Mouse (Mus musculus) liver, embryonic 15.5 days (tissue): Measurements from ENCODE around the gene Fyn. TPM values are rescaled to one million over a fixed set of nuclear protein-coding genes. Genes with fewer than 3 reads are reported as not detected.

Source experiments
- ATAC-seq: fragments of 200-750 bp; cut with Nextera tagmentation; 2 replicates; pipeline ENCODE4 v1.8.0; 2017; ENCODE audit warnings: moderate number of reproducible peaks, mild to moderate bottlenecking, moderate library complexity; ENCODE audit not compliant: insufficient read depth
- H3K27ac ChIP-seq: fragments of 300-500 bp; sonication (generic); replicated peaks from 2 replicates; pipeline ENCODE4 v1.5.1; 2015; ENCODE audit warnings: mild to moderate bottlenecking, inconsistent platforms
- H3K27me3 ChIP-seq: fragments of 300-500 bp; sonication (generic); 2 replicates; pipeline ENCODE4 v1.6.1; 2015; ENCODE audit warnings: mild to moderate bottlenecking, inconsistent platforms
- H3K36me3 ChIP-seq: fragments of 300-500 bp; sonication (generic); replicated peaks from 2 replicates; pipeline ENCODE4 v1.6.1; 2015; ENCODE audit warnings: moderate library complexity, mild to moderate bottlenecking, inconsistent platforms
- H3K4me1 ChIP-seq: fragments of 300-500 bp; sonication (generic); replicated peaks from 2 replicates; pipeline ENCODE4 v1.6.1; 2015; ENCODE audit warnings: inconsistent platforms
- H3K4me2 ChIP-seq: fragments of 300-500 bp; sonication (generic); 2 replicates; pipeline ENCODE4 v1.6.1; 2015; ENCODE audit warnings: moderate library complexity, mild to moderate bottlenecking, inconsistent platforms
- H3K4me3 ChIP-seq: fragments of 300-500 bp; sonication (generic); replicated peaks from 2 replicates; pipeline ENCODE4 v1.5.1; 2015; ENCODE audit warnings: mild to moderate bottlenecking, inconsistent platforms
- H3K9ac ChIP-seq: fragments of 300-500 bp; sonication (generic); 2 replicates; pipeline ENCODE4 v1.6.1; 2015; ENCODE audit warnings: moderate library complexity, mild to moderate bottlenecking, inconsistent platforms
- H3K9me3 ChIP-seq: fragments of 300-500 bp; sonication (generic); replicated peaks from 2 replicates; pipeline ENCODE4 v1.6.1; 2016; ENCODE audit warnings: inconsistent platforms
- WGBS: fragments of 180-500 bp; shearing (Covaris S2); methylation state at CpG from one replicate; pipeline ENCODE4 v1.1.7; 2015; ENCODE audit warnings: mixed read lengths; ENCODE audit not compliant: insufficient replicate concordance; 5-methylcytosine and 5-hydroxymethylcytosine counted together
- polyA plus RNA-seq: library from polyadenylated mRNA; unstranded; fragments of >200 nt; fragmentation: Nextera tagmentation; extraction: Ambion mirVana; gene quantifications from 2 replicates; pipeline ENCODE4 v1.2.1, GENCODE M21; 2015

Gene Fyn
- polyA plus RNA-seq, 1 experiment from 2014 or later, result 6.1 TPM

DNA sequence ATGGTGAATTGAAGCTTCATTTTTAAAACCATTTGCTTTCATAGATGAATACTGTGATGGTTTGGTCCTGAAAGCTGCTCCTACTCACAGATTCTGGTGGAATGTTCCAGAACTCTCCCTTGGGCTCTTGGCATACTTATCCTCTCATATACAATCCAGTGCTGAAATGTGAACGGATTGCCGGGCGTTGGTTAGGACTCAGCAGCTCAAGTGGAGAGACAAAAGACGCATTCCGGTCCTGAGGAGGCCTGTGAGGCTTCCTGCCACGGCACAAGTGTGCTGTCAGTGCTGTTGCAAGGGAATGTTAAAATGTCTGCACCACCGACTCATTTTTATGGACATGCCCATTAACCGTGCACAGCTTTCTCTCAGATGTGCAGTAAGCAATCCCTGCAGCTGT is 155.7 kb downstream of the Fyn start:
- no peak overlapping the region for H3K9ac ChIP-seq
- H3K4me2 ChIP-seq, result no peak overlapping the region
- WGBS, result 82% methylated on average over 8 of the region's 8 CpGs
- 0 out of 2 replicates have a peak, but pooled peaks cover 7% of the 10 kb centered on the region for H3K36me3 ChIP-seq
- no peak overlapping the region for H3K4me3 ChIP-seq
- H3K9me3 ChIP-seq, result no peaks in the 10 kb centered on the region
- no peak for ATAC-seq
- no peaks in the 10 kb centered on the region for H3K4me1 ChIP-seq
- no peak overlapping the region for H3K27ac ChIP-seq
- no peaks in the 10 kb centered on the region for H3K27me3 ChIP-seq

DNA sequence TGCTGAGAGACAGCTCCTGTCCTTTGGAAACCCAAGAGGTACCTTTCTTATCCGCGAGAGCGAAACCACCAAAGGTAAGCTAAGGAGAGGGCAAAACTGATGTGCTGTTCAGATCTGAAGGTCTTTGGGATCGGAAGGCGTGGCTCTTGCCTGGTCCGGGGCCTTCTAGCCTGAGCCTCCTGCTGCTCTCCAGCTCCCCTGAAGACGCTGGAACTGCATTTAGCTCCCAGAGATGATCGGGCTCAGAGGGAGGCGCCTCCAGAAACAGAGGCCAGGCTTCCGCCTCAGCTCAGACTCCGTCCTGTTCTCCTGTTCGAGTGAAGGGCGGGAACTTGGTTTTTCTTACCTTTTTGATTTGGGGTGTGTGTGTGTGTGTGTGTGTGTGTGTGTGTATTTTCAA is 156.8 kb downstream of the Fyn start:
- ATAC-seq, result no peak
- 78% methylated on average over 13 of the region's 13 CpGs for WGBS
- H3K4me1 ChIP-seq, result no peaks in the 10 kb centered on the region
- H3K27me3 ChIP-seq, result no peaks in the 10 kb centered on the region
- no peak overlapping the region for H3K4me3 ChIP-seq
- no peak overlapping the region for H3K9ac ChIP-seq
- H3K27ac ChIP-seq, result no peak overlapping the region
- H3K36me3 ChIP-seq, result 0 out of 2 replicates have a peak, but pooled peaks cover 7% of the 10 kb centered on the region
- no peak overlapping the region for H3K4me2 ChIP-seq
- no peaks in the 10 kb centered on the region for H3K9me3 ChIP-seq

DNA sequence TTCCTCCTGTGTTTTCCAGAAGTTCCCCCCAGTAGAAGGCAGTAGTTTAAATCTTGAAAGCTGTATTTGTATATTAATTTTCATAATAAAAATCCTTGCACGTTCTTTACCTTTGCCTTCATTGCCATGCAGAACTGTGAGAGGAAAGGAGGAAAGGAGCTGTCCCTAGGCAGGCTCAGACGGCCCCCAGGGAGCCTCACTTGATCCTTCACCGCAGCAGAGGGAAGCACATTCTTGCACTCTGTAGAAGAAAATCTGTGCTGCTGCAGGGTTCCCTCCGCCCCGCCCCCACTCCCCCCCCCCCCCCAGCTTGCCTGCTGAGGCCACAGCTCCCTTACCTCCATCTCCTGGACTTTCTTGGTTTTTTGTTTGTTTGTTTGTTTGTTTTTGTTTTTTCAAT is 158.5 kb downstream of the Fyn start:
- Histone ChIP-seq H3K36me3 (0 out of 2 replicates have a peak, but pooled peaks cover 7% of the 10 kb centered on the region), H3K4me3 (no peak overlapping the region), H3K4me2 (no peak overlapping the region), H3K9ac (no peak overlapping the region), H3K9me3 (no peaks in the 10 kb centered on the region), H3K4me1 (no peaks in the 10 kb centered on the region), H3K27ac (no peak overlapping the region), H3K27me3 (no peaks in the 10 kb centered on the region)
- WGBS, result 82% methylated on average over 5 of the region's 5 CpGs
- ATAC-seq, result no peak

DNA sequence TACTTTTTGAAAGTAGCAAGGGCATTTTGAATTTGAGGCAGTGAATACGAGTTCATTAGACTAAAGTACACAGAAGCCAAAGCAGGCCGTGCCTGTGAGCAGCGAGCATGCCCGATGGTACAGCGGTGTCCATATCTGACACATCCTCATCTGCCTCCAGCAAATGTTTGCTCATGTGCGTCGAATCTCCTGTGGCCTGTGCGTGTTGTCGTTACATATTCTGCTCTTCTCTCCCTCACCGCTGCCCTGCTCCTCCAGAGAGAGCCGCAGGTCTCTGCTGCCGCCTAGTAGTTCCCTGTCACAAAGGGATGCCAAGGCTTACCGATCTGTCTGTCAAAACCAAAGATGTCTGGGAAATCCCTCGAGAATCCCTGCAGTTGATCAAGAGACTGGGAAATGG is 160.5 kb downstream of the Fyn start:
- Histone ChIP-seq H3K4me3 (no peak overlapping the region), H3K9me3 (no peaks in the 10 kb centered on the region), H3K9ac (no peak overlapping the region), H3K27ac (no peak overlapping the region), H3K4me1 (no peaks in the 10 kb centered on the region), H3K27me3 (no peaks in the 10 kb centered on the region), H3K4me2 (no peak overlapping the region), H3K36me3 (peaks cover 10% of the 10 kb centered on the region; the same call in 1 of the 2 replicates)
- ATAC-seq, result no peak
- WGBS, result 84% methylated on average over 14 of the region's 14 CpGs

DNA sequence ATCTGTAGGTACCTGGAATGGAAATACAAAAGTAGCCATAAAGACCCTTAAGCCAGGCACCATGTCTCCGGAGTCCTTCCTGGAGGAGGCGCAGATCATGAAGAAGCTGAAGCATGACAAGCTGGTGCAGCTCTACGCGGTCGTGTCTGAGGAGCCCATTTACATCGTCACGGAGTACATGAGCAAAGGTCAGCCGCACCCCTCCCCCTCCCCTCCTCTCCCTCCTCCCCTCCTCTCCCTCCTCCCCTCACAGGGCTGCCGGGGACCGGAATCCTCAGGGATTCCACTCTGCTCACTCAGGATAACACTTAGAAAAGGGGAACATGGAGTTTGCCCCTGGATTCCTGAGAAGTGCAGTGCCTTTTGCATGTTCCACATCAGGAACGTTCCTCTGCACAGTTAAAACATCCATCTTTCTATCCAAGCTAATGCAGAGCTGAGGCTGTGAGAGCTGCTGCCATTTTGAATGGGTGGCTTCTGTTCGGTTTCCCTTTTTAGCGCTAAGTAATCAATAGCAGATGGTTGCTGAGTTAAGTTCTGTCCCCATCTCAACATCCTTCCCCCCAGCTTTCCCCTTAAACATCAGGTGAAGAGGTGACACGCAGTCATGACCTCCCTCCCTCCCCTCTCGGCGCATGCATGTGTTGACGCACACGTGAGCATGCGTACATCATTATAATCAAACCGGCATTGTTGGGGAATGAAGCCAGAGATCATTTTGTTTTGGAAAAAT is 163.5 kb downstream of the Fyn start:
- Histone ChIP-seq H3K36me3 (peaks cover 3% of the 10 kb centered on the region; the same call in 1 of the 2 replicates), H3K9me3 (no peaks in the 10 kb centered on the region), H3K4me3 (no peak overlapping the region), H3K27ac (no peak overlapping the region), H3K9ac (no peak overlapping the region), H3K4me1 (no peaks in the 10 kb centered on the region), H3K27me3 (no peaks in the 10 kb centered on the region), H3K4me2 (no peak overlapping the region)
- 83% methylated on average over 20 of the region's 20 CpGs for WGBS
- no peak for ATAC-seq

DNA sequence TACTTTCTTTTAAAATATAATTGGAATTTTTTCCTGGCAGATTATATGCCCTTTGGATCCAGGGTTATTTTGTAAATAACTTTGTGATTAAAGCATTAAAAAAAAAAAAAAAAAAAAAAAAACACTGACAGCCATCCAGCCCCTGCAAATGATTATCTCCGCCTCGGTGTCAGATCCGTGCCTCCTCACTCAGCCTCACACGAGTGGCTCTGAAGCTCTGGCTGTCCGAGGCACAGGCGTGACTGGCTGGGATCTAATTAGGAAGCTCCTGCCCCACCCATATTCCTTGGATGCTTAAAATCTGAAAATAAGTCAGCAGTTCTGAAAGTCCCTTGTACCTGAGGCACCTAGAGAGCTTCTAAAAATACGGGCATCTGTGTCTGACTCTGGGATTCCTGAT is 164.2 kb downstream of the Fyn start:
- Histone ChIP-seq H3K27ac (no peak overlapping the region), H3K27me3 (no peaks in the 10 kb centered on the region), H3K4me2 (no peak overlapping the region), H3K36me3 (peaks cover 3% of the 10 kb centered on the region; the same call in 1 of the 2 replicates), H3K9ac (no peak overlapping the region), H3K4me1 (no peaks in the 10 kb centered on the region), H3K4me3 (no peak overlapping the region), H3K9me3 (no peaks in the 10 kb centered on the region)
- 75% methylated on average over 7 of the region's 7 CpGs for WGBS
- no peak for ATAC-seq

DNA sequence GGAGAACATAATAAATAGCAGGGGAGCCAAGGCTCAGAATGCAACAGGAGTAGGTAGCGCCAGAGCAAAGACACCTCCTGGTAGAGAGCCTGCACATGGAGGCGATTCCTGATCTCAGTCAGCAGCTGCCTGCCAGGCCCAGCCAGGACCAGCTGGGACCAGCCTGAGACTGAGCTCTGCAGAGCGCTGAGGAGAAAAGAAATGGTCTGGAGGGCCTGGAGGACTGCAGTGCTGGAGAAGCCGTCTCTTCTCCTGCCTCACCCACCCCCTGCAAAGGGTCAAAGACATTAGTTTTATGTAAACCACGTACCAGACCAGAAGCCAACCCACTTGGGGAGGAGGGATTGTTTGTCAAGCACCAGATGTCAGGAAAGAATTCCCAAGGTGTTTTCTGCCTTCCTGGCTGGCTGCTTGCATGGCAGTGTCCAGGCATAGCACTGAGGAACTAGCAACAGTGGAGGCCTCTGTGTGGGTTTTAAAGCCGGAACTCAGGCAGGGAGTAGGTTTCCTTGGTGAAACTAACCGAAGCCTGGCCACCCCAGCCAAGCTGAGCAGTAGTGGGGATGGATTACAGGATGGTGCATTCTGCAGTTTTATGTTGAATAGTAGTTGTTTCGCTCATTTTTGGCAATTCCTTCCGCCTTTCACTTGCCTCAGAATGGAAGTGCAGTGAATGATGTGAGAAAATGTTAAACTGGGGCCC is 165.8 kb downstream of the Fyn start:
- Histone ChIP-seq H3K27me3 (no peaks in the 10 kb centered on the region), H3K27ac (no peak overlapping the region), H3K9ac (no peak overlapping the region), H3K9me3 (no peaks in the 10 kb centered on the region), H3K36me3 (peaks cover 3% of the 10 kb centered on the region; the same call in 1 of the 2 replicates), H3K4me2 (no peak overlapping the region), H3K4me1 (no peaks in the 10 kb centered on the region), H3K4me3 (no peak overlapping the region)
- no peak for ATAC-seq
- 69% methylated on average over 9 of the region's 9 CpGs for WGBS

DNA sequence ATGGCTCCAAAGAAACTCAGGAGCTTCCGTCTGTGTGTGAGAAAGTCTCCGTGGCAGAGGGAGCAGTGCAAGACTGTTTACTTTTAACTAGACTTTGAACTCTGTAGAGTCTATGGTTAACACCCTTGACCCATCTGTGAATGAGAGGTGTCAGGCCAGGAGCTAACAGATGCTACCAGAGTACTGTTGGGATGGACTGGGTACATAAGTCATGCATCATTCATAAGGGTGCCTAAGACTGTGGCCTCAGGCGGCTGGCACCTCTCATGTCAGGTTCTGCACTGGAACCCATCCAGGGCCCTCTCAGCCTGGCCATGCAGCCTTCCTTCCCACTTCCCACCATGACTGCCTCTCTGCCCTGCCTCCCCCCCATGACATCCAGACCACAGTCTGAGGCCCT is 166.7 kb downstream of the Fyn start:
- peaks cover 3% of the 10 kb centered on the region; the same call in 1 of the 2 replicates for H3K36me3 ChIP-seq
- no peak overlapping the region for H3K27ac ChIP-seq
- H3K9me3 ChIP-seq, result no peaks in the 10 kb centered on the region
- H3K9ac ChIP-seq, result no peak overlapping the region
- H3K4me2 ChIP-seq, result no peak overlapping the region
- no peak overlapping the region for H3K4me3 ChIP-seq
- H3K27me3 ChIP-seq, result no peaks in the 10 kb centered on the region
- WGBS, result 71% methylated on average over 3 of the region's 3 CpGs
- no peak for ATAC-seq
- no peaks in the 10 kb centered on the region for H3K4me1 ChIP-seq

DNA sequence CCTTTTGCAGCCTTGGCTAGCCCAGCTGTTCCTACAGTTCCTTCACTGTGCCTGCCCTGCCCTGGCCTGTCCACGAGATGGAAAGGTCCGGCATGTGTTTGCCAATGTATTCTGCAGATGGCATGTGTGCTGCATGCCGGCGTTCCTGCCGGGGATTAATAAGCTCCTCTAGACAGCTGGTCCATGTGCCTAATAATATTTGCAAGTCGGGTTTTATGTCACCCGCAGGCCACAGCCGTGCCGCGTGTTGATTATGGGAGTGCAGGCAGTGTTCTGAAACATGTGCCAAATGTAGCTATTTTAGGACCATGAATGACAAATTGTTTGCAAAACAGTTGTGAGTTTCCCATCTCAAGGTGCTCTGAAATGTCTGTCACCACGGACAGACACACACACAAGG is 167.6 kb downstream of the Fyn start:
- no peak for ATAC-seq
- H3K27ac ChIP-seq, result no peak overlapping the region

DNA sequence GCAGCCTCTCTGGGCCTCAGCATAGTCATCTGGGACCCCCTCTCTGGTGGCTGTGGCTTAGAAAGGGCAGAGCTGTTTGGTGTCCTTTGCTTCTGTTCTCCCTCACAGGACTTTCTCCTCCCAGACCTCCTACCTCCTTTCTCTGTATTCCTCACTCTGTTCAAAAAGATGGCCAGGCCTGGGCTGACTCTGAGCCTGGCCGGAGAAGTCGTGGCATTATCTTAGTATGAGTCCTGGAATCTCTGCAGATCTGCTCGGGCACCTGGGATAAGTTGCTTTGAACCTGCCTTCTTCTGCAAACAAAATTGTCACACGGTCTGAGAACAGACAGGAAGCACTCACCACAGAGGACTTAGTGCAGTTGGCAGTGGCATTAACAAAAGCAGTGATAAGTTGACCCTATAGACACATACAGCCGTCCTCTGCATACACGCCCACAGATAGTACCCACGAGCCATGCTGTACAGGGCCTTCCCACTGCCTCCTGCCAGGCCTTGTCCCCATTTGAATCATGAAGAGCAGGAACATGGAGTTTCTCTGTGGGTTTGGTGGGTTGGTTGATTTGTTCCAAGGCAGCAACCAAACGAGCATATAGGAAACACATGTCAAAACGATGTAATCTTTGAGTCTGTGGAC is 171.5 kb downstream of the Fyn start:
- H3K27ac ChIP-seq, result no peak overlapping the region
- H3K9me3 ChIP-seq, result no peaks in the 10 kb centered on the region
- H3K27me3 ChIP-seq, result no peaks in the 10 kb centered on the region
- H3K4me3 ChIP-seq, result no peak overlapping the region
- H3K36me3 ChIP-seq, result no peaks in the 10 kb centered on the region
- 28% methylated on average over 9 of the region's 9 CpGs for WGBS
- no peak for ATAC-seq
- no peak overlapping the region for H3K4me2 ChIP-seq
- H3K4me1 ChIP-seq, result no peaks in the 10 kb centered on the region
- H3K9ac ChIP-seq, result no peak overlapping the region

More for the DNA sequence above, 167.6 kb downstream of the Fyn start:
- H3K27me3 ChIP-seq, result no peaks in the 10 kb centered on the region
- H3K4me1 ChIP-seq, result no peaks in the 10 kb centered on the region
- no peak overlapping the region for H3K4me2 ChIP-seq
- peaks cover 3% of the 10 kb centered on the region; the same call in 1 of the 2 replicates for H3K36me3 ChIP-seq
- H3K9me3 ChIP-seq, result no peaks in the 10 kb centered on the region
- no peak overlapping the region for H3K4me3 ChIP-seq
- H3K9ac ChIP-seq, result no peak overlapping the region
- 81% methylated on average over 11 of the region's 11 CpGs for WGBS

DNA sequence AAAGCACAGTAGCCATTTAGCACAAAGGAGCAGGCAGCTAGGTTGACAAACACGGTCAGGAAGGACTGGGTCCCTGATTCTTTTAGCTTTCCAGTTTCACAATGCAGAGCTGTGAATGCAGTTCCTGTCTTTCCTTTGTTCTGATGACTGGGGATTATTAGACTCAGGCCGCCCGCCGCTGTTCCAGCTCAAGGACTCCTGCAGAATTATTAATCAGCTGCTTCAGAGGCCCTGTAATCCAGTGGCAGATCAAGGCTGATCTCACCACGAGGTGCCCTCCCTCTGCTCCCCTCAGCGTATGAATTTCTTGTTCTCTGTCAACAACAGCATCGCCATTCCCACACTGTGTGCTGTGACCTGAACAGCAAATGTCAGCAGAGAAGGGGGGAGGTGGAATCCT is 172.3 kb downstream of the Fyn start:
- ATAC-seq, result no peak
- 56% methylated on average over 7 of the region's 7 CpGs for WGBS
- Histone ChIP-seq H3K27ac (no peak overlapping the region), H3K9me3 (no peaks in the 10 kb centered on the region), H3K4me3 (no peak overlapping the region), H3K36me3 (no peaks in the 10 kb centered on the region), H3K4me1 (no peaks in the 10 kb centered on the region), H3K4me2 (no peak overlapping the region), H3K27me3 (no peaks in the 10 kb centered on the region), H3K9ac (no peak overlapping the region)
